Mouse (Mus musculus): Measurements from ENCODE around the gene 4833439L19Rik.
A peak's percentile ranks its signal among the peaks of the same experiment; 100 is the strongest.
"Not testable (repeated sequence)": the region's sequence is repeated elsewhere in the genome, so short reads cannot be mapped to it uniquely, and the experiment has no call there.

The 4833439L19Rik gene

DNA sequence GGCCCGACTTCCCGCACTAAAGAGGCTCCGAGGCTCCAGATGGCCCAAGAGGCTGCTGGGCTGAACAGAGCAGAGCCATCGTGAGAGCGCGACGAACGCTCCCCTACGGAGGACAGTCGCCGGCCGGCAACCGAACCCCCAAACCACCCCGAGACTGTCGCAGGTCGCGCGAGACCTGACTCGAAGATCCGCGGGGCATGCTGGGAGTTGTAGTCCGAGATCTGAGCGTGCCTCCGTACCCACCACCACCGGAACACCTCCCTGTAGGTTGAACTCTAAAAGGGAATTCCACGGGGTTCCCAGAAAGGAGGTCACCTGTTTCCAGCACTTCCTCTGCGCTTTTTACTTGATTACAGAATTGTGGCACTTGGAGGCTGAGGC is at the start of gene 4833439L19Rik:
4833439L19Rik (minus strand) TSS at position 235 of the 381 bp plus-strand sequence.
- peak; percentile 94 to 97 for DNase-seq (ENCODE audit: inconsistent age in 2 of 2, low spot score in 1 of 2)

DNA sequence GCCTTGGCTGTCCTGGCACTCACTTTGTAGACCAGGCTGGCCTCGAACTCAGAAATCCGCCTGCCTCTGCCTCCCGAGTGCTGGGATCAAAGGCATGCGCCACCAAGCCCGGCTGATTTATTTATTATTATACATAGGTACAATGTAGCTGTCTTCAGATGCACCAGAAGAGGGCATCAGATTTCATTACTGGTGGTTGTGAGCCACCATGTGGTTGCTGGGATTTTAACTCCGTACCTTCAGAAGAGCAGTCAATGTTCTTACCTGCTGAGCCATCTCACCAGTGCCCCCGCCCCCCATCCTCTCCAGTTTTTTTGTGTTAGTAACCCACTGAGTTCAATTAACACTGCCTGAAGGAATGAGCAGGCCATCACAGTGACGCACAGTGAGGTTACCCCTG is 47.9 kb upstream of the 4833439L19Rik start:
- not testable (repeated sequence) for DNase-seq (ENCODE audit: inconsistent age in 2 of 2, low spot score in 1 of 2)

DNA sequence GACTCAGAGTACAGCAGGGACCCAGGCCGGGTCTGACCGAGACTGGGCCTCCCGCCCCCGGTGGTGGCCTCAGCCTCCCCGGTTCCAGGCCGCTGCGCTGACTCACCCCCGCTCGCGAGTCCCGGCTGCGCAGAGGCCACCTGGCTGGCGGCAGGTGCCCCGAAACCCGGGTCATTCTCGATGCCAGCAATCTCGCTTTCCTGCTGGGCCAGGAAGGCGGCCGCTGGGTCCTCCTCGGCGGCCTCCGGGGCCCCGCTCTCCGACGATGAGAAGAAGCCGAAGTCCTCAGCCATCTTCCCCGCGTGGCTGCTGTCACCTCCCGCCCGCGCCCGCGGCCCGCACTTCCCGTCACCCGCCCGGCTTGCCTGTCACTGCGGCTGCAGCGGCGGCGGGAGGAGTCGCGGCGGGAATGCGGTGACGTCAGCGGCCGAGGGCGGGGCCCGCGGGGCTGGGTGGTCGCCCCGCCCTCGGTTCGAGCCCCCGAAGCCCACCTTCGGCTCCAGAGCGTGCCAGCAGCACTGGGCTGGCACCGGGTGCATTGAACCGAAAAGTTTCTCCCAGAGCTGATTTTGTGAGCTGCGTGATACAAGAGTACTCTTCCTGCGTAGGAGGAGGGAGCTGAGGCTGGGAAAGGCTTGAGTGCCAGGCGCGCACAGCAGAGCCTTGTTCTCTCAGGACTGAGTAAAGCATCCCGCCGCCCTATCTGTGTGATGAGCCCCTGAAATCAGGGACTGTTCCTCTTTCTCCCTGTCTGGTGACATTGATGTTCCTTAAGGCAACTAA is 45.9 kb upstream of the 4833439L19Rik start, which contains the start of gene Cltb:
Cltb (minus strand) TSS at position 373 of the 783 bp plus-strand sequence.
- peak; percentile 91 to 97 for DNase-seq (ENCODE audit: inconsistent age in 2 of 2, low spot score in 1 of 2)

DNA sequence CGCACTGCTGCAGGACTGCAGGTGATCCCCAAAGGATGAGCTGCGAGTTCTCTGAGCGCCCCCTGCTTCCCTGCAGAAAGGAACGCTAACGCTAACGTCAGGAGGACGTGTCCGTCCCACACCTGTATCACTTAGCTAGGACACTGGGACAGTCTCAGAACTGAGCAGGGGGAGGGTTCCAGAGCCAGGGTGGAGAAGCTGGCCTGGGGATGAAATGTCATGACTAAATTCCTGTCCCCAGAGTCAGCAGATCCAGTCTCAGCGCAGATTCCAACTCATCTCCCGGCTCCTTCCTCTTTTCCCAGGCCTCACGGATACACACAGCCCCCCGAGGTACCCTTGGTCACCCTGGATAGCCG is 45.4 kb upstream of the 4833439L19Rik start:
- no peak for DNase-seq (ENCODE audit: inconsistent age in 2 of 2, low spot score in 1 of 2)

DNA sequence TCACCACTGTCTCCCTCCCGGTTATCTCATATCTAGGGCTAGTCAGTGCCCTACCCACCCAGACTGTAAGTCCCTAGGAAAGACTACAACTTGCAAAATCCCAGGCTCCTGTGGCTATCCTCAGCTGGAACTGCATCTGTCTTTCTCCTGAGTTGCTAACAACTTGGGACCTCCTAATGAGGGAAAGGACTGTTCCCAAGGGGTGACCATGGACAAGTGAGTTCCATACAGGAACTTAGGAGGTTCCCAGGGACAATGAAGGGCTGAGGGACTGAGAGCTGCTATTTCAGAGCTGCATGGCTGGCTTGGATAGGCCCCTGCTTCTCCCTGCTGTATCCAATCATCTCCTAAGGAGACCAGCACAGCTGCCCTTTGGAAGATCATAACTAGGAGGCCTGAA is 44.1 kb upstream of the 4833439L19Rik start:
- no peak for DNase-seq (ENCODE audit: inconsistent age in 2 of 2, low spot score in 1 of 2)

DNA sequence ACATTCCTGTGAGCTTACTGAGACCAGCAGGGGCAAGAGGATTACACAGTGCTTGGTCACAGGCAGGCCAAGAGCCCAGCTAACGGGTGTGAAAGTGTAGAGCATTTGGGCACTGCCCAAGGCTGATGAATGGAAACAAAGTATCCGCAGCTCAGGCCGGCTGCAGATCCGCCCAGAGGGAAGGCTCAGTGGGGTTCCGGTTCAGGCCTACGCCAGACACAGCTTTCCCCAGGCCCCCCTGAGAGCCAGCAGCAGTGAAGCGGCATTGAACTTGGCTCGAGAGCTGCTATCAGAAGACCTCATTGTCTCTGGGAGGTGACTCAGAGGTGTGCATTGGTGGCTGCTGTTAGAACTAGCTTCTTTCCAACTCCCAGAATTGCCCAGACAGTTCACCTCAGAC is 43.4 kb upstream of the 4833439L19Rik start:
- DNase-seq (ENCODE audit: inconsistent age in 2 of 2, low spot score in 1 of 2): peak in 1 of 2 experiments; percentile 61

DNA sequence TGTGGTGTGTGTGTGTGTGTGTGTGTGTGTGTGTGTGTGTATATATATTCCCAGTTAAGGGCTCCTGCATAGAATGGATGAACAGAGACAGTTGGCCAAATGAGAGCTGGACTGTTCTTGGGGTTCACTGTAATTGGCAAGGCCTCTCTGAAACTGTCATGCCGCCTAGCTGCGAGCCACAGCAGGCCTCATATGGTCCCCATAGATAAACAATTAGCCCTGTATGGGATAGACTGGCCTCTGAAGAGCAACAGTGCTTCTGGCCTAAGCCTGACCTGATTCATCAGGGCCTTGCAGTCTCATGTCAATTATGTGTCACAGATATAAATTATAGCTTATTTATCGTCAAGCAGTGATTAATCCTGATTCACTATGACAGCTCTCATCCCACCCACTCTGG is 42.8 kb upstream of the 4833439L19Rik start:
- DNase-seq (ENCODE audit: inconsistent age in 2 of 2, low spot score in 1 of 2): no peak

DNA sequence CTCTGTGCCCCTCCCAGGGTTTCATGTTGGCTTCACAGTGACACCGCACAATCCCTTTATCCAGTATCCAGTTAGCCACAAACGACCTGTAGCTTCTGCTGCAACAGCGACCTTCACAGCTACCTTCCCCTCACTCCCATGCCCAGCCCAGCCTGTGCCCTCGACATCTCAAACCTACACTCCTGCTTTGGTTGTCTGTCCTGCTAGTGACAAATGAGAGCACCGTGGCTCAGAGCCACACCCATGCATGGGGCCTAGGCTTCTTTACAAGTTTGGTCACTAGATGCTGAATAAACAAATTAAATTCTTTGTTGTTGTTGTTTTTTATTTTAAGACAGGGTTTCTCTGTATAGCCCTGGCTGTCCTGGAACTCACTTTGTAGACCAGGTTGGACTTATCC is 42.0 kb upstream of the 4833439L19Rik start:
- DNase-seq (ENCODE audit: inconsistent age in 2 of 2, low spot score in 1 of 2): no peak

DNA sequence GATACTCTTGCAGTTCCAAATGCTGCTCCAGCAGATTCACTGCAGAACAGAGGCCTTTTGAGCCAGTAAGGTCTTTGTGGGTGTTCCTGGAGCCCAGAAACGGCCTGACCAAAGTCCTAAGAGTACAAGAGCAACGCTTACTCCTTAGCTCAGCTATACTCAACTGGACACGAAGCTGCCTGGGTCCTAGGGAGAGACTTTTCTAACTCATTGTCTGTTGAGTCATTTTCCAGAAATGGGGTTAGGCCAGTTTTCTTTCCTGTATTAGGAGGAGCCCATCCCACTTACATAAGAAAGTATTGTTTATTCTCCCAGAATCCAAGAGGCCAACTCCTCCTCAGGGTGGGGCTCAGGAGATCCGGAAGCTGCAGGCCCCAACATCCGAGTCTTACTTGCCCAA is 40.2 kb upstream of the 4833439L19Rik start:
- DNase-seq (ENCODE audit: inconsistent age in 2 of 2, low spot score in 1 of 2): no peak

DNA sequence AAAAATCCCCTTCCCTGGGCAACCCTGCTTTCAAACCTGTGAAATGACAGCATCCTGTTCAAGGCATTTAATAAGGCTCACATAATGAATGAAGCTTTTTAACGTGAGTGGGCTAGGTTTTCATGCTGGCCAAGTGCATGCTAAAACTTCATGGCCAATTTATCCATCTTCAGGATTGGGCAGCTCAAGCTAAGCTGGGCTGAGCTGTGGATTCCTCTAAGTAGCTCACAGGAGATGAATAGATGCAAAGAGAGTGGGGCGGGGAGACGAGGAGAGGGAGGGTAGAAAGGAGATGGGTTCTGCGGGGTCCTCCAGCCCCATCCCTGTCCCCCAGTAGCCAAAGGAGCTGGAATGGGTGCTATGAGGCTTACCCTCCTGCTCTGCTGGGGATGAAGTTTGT is 39.0 kb upstream of the 4833439L19Rik start:
- no peak for DNase-seq (ENCODE audit: inconsistent age in 2 of 2, low spot score in 1 of 2)

DNA sequence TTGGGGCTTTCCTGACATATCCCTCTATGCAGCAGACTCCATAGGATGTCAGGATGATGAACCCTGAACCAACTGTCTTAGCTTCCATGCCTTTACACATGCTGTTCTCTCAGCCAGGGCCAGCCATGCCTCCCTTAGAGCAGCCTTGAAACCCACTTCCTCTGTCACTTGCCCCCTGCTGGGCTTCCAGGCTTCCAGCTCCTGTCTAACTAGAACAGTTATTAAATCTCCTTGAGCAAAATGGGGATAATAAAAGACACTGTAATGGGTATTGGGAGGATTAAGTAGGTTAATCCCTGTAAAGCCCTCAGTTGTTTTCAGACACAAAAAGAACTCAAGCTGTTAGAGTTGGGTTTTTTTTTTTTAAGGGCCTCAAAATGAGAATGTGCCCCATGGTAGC is 38.3 kb upstream of the 4833439L19Rik start:
- no peak for DNase-seq (ENCODE audit: inconsistent age in 2 of 2, low spot score in 1 of 2)

DNA sequence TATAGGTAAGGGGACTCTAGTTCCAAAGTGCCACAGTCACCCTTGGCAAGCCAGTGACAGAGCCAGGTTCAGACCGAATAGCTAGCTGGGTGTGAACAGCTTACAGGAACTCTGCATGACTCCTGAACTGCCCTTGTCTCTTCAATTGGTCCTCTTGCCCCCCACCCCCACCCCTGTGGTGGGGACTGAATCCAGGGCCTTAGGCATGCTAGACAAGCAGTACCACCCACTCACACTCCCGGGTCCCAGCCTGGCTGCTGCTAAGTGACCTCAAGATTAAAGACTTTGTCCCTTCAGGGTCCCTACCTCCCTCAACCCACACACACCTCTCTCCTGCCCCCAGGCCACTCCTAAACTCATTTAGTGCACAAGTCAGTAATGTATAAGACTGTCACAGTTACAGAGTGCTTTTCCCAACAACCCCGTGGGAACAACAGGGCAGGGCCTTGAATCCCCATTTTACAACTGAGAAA is 37.4 kb upstream of the 4833439L19Rik start:
- no peak for DNase-seq (ENCODE audit: inconsistent age in 2 of 2, low spot score in 1 of 2)

DNA sequence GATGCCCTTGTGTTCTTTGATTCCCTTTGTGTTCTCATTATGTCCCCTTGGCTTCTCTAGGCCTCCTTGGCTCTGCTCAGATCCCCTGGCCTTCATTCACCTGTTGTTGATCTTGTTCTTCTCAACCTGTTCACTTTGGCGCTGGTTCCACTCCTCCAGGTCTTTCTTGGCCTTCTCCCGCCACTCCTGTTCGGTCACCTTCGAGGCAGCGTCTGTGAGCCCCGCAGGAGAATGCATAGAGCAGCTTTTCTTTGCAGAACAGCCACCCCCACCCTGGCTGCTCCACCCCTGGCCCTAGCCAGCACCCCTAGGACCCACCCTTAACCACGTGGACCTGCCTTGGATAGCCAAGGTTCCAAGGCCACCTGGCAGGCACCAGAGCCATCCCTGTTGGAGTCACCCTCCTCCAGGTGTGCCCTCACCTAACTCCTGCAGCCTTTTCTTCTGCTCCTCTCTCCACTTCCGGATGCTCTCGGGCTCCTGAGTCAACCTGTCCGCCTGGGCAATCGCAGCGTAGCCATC is 33.4 kb upstream of the 4833439L19Rik start:
- DNase-seq (ENCODE audit: inconsistent age in 2 of 2, low spot score in 1 of 2): no peak

DNA sequence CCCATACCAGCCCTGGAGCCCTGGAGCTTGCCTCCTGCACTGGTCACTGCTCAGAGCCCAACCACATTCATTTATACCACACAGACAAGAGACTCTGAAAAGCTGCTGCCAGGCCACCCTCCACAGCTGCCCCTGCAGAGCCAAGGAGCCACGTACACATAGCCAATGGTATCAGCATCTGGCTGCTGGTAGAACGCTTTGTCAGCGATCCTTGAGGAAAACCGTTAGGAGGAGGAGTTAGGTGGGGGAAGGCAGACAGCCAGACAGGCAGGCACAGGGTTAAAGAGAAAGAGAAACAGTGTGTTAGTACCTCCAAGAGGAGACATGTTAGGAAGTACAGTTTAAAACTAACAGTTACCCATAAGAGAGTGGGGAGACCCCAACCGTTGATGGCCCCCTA is 31.6 kb upstream of the 4833439L19Rik start:
- no peak for DNase-seq (ENCODE audit: inconsistent age in 2 of 2, low spot score in 1 of 2)

DNA sequence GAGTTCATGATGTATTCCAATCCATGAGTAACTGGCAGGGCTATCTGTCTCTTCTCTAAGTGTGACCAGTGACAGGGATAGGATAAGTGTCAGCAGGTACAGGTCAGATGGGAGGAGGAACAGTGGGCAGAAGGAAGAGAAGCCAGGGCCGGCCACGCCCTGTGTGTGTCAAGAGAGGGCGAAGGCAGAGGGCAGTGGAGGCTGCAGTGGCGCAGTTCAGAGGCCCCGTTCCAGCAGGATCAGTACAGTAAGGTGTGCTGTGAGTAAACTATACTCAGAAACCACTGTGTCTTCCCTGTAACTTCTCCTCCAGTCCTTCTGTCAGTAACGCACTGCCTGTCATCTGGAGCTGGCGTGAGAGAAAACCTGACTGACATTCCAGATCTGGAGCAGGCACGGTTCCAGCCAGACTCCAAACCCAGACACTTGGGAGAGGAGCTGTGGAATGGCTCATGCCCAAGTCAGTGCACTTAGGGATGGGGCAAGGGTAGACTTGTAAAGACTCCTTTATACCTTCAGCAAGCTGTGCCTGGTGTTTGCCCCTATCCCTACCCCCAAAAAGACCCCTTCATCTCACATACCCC is 31.0 kb upstream of the 4833439L19Rik start:
- no peak for DNase-seq (ENCODE audit: inconsistent age in 2 of 2, low spot score in 1 of 2)

DNA sequence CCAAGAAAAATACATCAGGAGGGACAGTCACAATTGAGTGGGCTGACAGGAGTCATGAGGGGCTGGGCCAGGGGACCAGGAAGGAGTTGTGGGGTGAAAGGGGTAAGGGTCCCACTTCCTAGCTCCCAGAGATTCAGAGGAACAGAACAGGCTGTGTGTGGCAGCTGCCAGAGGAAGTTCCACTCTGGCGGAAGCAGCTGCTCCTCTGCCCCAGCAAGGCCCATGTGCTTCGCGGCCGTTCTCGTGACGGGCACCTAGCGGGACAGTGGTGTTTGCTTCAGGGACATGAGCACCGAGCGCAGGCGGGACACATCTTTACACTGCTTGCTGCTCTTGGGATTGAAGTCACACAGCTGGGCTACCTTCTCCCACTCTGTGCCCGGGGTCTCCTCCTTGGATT is 28.4 kb upstream of the 4833439L19Rik start:
- no peak for DNase-seq (ENCODE audit: inconsistent age in 2 of 2, low spot score in 1 of 2)

DNA sequence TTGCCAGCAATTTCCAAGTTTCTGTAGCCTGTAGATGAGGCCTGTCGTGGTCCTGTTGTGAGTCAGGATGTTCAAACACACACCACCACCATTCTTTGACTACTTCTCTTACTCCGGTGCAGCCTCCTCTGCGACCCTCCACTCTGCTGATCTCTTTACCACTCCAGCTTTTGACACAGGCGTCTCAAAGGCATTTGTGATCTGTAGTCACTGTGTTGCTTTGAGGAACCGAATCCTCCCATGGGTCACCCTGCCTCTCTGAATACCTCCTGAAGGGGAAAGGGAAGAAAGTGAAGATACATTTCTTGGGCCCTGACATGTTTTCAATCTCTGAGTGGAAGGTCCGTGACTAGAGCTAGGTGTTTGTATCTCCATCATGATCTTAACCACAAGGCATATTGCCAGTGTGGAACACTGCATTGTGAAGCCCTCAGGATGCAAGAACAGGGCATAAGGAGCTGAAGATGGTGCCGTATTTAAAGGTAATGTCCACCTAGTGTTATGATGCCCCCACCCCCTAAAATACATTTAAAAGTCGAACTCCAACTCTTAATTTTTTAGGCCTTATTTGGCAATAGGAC is 26.6 kb upstream of the 4833439L19Rik start:
- DNase-seq (ENCODE audit: inconsistent age in 2 of 2, low spot score in 1 of 2): no peak

DNA sequence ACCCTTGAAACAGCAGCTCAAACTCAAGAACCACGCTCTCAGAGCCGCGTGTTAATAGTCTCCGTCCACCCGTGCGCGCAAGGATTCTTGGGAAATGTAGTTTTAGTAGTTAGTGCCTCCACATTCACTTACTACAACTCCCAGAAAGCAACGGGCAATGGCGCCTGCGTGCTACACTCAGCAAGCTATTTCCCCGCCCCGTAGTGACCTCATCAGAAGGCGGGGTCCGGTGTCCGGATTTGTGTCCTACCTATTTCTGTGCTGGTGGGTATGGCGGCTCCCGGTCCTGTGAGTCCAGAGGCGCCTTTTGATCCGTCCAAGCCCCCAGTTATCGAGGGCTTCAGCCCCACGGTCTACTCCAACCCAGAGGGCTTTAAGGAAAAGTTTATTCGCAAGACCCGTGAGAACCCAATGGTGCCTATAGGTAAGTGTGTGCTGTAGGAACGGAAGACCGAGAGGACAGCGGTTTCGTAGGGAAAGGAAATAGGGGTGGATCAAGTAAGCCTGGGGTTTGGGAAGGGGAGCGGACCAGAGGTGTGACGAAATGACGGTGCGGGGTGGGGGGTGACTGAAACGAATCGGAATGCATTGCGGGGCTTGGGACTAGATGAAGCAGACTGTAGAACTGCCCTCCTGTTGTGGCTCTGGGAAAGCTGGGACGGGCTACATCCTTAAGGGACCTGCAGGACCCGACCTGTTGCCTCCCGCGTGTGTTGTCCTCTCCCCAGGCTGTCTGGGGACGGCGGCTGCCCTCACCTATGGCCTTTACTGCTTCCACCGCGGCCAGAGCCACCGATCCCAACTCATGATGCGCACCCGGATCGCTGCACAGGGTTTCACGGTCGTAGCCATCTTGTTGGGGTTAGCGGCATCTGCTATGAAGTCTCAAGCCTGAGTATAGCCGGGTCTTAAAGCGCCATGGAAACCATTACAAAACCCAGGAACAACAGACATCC is 25.0 kb upstream of the 4833439L19Rik start, which contains the start of the genes Nop16 and Higd2a:
Nop16 (minus strand) TSS at position 95 of the 956 bp plus-strand sequence.
Higd2a (plus strand) TSS at position 212 of the 956 bp plus-strand sequence.
- DNase-seq (ENCODE audit: inconsistent age in 2 of 2, low spot score in 1 of 2): peak; percentile 97 to 99

DNA sequence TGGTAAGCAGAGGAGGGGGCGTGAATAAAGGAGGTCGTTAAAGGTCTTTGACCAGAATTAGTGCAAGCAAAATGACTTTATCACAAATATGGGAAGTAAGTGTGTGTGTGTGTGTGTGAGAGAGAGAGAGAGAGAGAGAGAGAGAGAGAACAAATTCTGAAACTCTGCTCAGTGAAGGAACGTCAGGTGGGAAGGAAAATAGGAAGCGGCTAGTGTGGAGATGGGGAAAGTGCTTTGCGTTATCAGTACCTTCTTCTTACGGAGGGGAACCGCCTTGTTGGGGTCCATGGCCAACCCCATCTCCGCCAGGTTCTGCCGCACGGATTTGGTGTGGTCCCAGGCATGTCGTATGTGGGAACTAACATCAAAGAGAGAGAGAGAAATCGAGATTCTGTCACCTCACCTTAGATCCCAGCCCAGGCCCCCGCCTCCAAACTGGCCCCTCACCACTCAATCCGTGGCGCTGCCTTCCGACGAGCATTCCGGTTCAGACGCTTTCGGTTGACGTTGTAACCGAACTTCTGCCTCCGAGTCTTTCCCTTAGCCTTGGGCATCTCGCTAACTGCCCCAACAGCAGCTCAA is 24.3 kb upstream of the 4833439L19Rik start:
- no peak for DNase-seq (ENCODE audit: inconsistent age in 2 of 2, low spot score in 1 of 2)

DNA sequence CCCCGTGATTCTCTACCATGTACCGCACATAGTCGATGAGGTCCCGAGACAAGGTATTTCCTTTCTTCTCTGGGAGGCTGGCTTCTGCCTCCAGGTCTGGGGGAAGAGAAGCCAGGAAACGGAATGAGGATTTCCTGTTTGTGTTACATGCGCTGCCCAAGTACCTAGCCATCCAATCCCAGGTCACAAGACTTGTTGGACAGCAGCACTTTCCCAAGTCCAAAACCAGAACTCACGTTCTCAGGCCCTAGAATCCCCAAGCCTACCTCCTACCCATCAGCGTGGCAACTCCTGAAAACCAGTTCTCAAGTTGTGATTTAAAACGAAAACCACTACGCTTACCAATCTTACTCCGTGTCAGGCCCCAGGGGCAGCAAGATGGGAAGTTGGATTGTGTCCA is 20.6 kb upstream of the 4833439L19Rik start:
- no peak for DNase-seq (ENCODE audit: inconsistent age in 2 of 2, low spot score in 1 of 2)
